Mouse (Mus musculus) lung, embryonic 14.5 days (tissue): ENCODE measurements around the gene Pcnx2. TPM values are rescaled to one million over a fixed set of nuclear protein-coding genes. Genes with fewer than 3 reads are reported as not detected.

ENCODE experiments used
- ATAC-seq: fragments of 200-750 bp; cut with Nextera tagmentation; 2 replicates; pipeline ENCODE4 v1.8.0; 2017; ENCODE audit warnings: mild to moderate bottlenecking, moderate TSS enrichment, moderate library complexity; ENCODE audit not compliant: insufficient read depth
- DNase-seq: peaks from one replicate; pipeline ENCODE4 v3.0.0-alpha.2; 2015
- H3K27ac ChIP-seq: fragments of 300-500 bp; sonication (generic); 2 replicates; pipeline ENCODE4 v1.5.1; 2014; ENCODE audit warnings: low read depth, mild to moderate bottlenecking, moderate library complexity
- H3K27me3 ChIP-seq: fragments of 300-500 bp; sonication (generic); 2 replicates; pipeline ENCODE4 v1.6.1; 2014; ENCODE audit warnings: low read length, control low read depth; ENCODE audit not compliant: insufficient read depth
- H3K36me3 ChIP-seq: fragments of 300-500 bp; sonication (generic); 2 replicates; pipeline ENCODE4 v1.6.1; 2014; ENCODE audit warnings: control low read depth; ENCODE audit not compliant: insufficient read depth
- H3K4me1 ChIP-seq: fragments of 300-500 bp; sonication (generic); 2 replicates; pipeline ENCODE4 v1.6.1; 2014; ENCODE audit warnings: antibody characterized with exemption, control low read depth; ENCODE audit not compliant: insufficient read depth
- H3K4me2 ChIP-seq: fragments of 300-500 bp; sonication (generic); 2 replicates; pipeline ENCODE4 v1.6.1; 2014; ENCODE audit warnings: mild to moderate bottlenecking
- H3K4me3 ChIP-seq: fragments of 300-500 bp; sonication (generic); 2 replicates; pipeline ENCODE4 v1.5.1; 2014; ENCODE audit warnings: low read depth, low read length
- H3K9ac ChIP-seq: fragments of 300-500 bp; sonication (generic); 2 replicates; pipeline ENCODE4 v1.6.1; 2014
- H3K9me3 ChIP-seq: fragments of 300-500 bp; sonication (generic); 2 replicates; pipeline ENCODE4 v1.6.1; 2016; ENCODE audit warnings: low read depth, low read length, control low read depth
- CTCF ChIP-seq: IDR thresholded peaks from 2 replicates; pipeline ENCODE4 v1.5.1; 2016; ENCODE audit warnings: antibody characterized with exemption, low read depth
- WGBS: fragments of 180-500 bp; shearing (Covaris S2); extraction: QIAGEN DNeasy Blood & Tissue Kit; methylation state at CpG from one replicate; pipeline ENCODE4 v1.1.7; 2014; 5-methylcytosine and 5-hydroxymethylcytosine counted together
- polyA plus RNA-seq: library from polyadenylated mRNA; unstranded; fragments of >200 nt; fragmentation: Nextera tagmentation; extraction: Ambion mirVana; gene quantifications from 2 replicates; pipeline ENCODE4 v1.2.1, GENCODE M21; 2014

Pcnx2 gene
- polyA plus RNA-seq, 1 experiment from 2014 or later = not detected

- Histone ChIP-seq H3K27me3 (no peaks in the 10 kb centered on the region), H3K4me1 (no peaks in the 10 kb centered on the region), H3K4me2 (no peak overlapping the region), H3K36me3 (no peaks in the 10 kb centered on the region), H3K4me3 (no peak overlapping the region), H3K9me3 (no peaks in the 10 kb centered on the region), H3K9ac (no peak overlapping the region), H3K27ac (no peak overlapping the region)
- DNase-seq (no peak), ATAC-seq (no peak)
- TF ChIP-seq CTCF = no peak
- WGBS = 64% methylated on average over 4 of the region's 4 CpGs
These were observed 48.9 kb downstream of the Pcnx2 start for GRCm38 (mm10) chr8:125849181-125849580.

GRCm38 (mm10) chr8:125847842-125848241 is 50.3 kb downstream of the Pcnx2 start:
- Histone ChIP-seq H3K4me1 (no peaks in the 10 kb centered on the region), H3K27ac (no peak overlapping the region), H3K36me3 (no peaks in the 10 kb centered on the region), H3K4me2 (no peak overlapping the region), H3K9me3 (no peaks in the 10 kb centered on the region), H3K27me3 (no peaks in the 10 kb centered on the region), H3K4me3 (no peak overlapping the region), H3K9ac (no peak overlapping the region)
- DNase-seq (no peak), ATAC-seq (no peak)
- 61% methylated on average over 12 of the region's 12 CpGs for WGBS
- TF ChIP-seq CTCF = no peak

DNA sequence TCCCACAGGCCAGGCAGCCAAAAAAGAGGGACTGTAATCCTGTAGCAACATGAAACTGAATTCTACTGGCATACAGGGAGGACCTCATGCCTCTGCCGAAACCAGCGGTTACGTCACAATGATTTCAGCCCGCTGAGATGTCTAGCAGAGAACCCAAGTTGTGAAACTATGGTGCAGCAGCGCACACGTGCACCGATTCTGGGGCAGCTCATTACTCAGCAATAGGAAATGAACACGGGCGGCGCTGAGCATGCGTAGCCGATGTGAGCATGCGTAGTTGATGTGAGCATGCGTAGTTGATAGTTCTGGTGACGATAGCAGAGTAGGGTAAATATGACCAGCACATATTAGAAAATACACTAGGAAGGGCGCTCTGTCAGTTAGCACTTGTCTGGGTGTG is 52.8 kb downstream of the Pcnx2 start:
- Histone ChIP-seq H3K4me2 (no peak overlapping the region), H3K27me3 (no peaks in the 10 kb centered on the region), H3K9ac (no peak overlapping the region), H3K27ac (no peak overlapping the region), H3K4me3 (no peak overlapping the region), H3K4me1 (0 out of 2 replicates have a peak, but pooled peaks cover 4% of the 10 kb centered on the region), H3K36me3 (no peaks in the 10 kb centered on the region), H3K9me3 (no peaks in the 10 kb centered on the region)
- WGBS = 89% methylated on average over 16 of the region's 16 CpGs
- no peak for TF ChIP-seq CTCF
- ATAC-seq (no peak), DNase-seq (no peak)

- no peak for ATAC-seq
- no peaks in the 10 kb centered on the region for H3K9me3 ChIP-seq
- H3K4me1 ChIP-seq = 0 out of 2 replicates have a peak, but pooled peaks cover 4% of the 10 kb centered on the region
- no peaks in the 10 kb centered on the region for H3K36me3 ChIP-seq
- no peak for DNase-seq
- H3K4me2 ChIP-seq = no peak overlapping the region
- no peak for TF ChIP-seq CTCF
- H3K27ac ChIP-seq = no peak overlapping the region
- 46% methylated on average over 15 of the region's 15 CpGs for WGBS
- no peak overlapping the region for H3K9ac ChIP-seq
- no peaks in the 10 kb centered on the region for H3K27me3 ChIP-seq
- no peak overlapping the region for H3K4me3 ChIP-seq
These were observed 54.8 kb downstream of the Pcnx2 start for GRCm38 (mm10) chr8:125843122-125843836.

GRCm38 (mm10) chr8:125842158-125842557 is 56.0 kb downstream of the Pcnx2 start:
- H3K4me1 ChIP-seq = 0 out of 2 replicates have a peak, but pooled peaks cover 4% of the 10 kb centered on the region
- no peaks in the 10 kb centered on the region for H3K9me3 ChIP-seq
- no peak overlapping the region for H3K27ac ChIP-seq
- no peak overlapping the region for H3K9ac ChIP-seq
- DNase-seq = peak; percentile 41
- no peak overlapping the region for H3K4me3 ChIP-seq
- no peak for TF ChIP-seq CTCF
- no peaks in the 10 kb centered on the region for H3K27me3 ChIP-seq
- WGBS = 26% methylated on average over 7 of the region's 7 CpGs
- ATAC-seq = no peak
- no peak overlapping the region for H3K4me2 ChIP-seq
- no peaks in the 10 kb centered on the region for H3K36me3 ChIP-seq

GRCm38 (mm10) chr8:125824688-125825087 is 73.4 kb downstream of the Pcnx2 start:
- Histone ChIP-seq H3K9ac (no peak overlapping the region), H3K36me3 (no peaks in the 10 kb centered on the region), H3K27ac (no peak overlapping the region), H3K9me3 (no peaks in the 10 kb centered on the region), H3K27me3 (no peaks in the 10 kb centered on the region), H3K4me2 (no peak overlapping the region), H3K4me3 (no peak overlapping the region), H3K4me1 (no peaks in the 10 kb centered on the region)
- TF ChIP-seq CTCF = peak; percentile 61
- peak; percentile 50 for DNase-seq
- ATAC-seq = no peak
- 18% methylated on average over 2 of the region's 2 CpGs for WGBS

DNA sequence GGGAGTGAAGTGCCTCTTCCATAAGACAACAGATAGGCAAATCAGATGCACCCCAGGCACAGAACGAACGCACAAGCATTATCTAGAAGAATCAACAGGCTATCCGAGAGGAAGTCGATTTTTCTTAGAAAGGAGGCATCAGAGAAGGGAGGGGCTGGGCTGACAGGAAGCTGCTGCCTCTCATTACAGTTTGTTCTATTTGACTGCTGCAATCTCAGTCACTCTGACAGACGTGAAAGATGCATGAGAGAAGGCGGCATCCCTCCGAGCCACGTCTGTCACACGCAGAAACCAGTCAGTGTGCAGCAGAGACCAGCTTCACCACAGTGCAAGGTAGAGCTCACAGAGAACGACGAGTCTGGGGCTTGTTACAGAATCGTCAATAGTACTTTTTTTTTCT is 74.4 kb downstream of the Pcnx2 start:
- 17% methylated on average over 12 of the region's 12 CpGs for WGBS
- Histone ChIP-seq H3K27me3 (no peaks in the 10 kb centered on the region), H3K4me3 (no peak overlapping the region), H3K9me3 (no peaks in the 10 kb centered on the region), H3K4me2 (no peak overlapping the region), H3K27ac (no peak overlapping the region), H3K4me1 (no peaks in the 10 kb centered on the region), H3K9ac (no peak overlapping the region), H3K36me3 (no peaks in the 10 kb centered on the region)
- no peak for DNase-seq
- ATAC-seq = no peak
- no peak for TF ChIP-seq CTCF
